Mouse (Mus musculus): ENCODE measurements at regions not wholly inside any gene's neighbourhood (a gene's known extent, or its start where the extent isn't known, plus 50 kb on each side); places are given as distances from the start of the nearest gene placed in this dataset.
A peak's percentile ranks its signal among the peaks of the same experiment; 100 is the strongest.

- no peak for DNase-seq (ENCODE audit: low spot score)
These were observed 424.1 kb upstream of the Vwc2 start for GRCm38 (mm10) chr11:10689917-10690316.

GRCm38 (mm10) chr11:10724991-10725390 lies 389.0 kb upstream of the Vwc2 start:
- DNase-seq (ENCODE audit: low spot score): no peak

- DNase-seq (ENCODE audit: low spot score): peak; percentile 4
These were observed 385.0 kb upstream of the Vwc2 start for GRCm38 (mm10) chr11:10728818-10729549.
